Mouse (Mus musculus) cerebellum, postnatal 10 days (tissue): ENCODE data around the gene Prr14.
"Not testable (repeated sequence)": the region's sequence is repeated elsewhere in the genome, so short reads cannot be mapped to it uniquely, and the experiment has no call there.

Experiments used
- DNase-seq, 2 experiments: peaks; one replicate each; pipeline ENCODE4 v3.0.0; 2021; ENCODE audit warnings: mixed read lengths in 2 of 2

Prr14 gene

DNA sequence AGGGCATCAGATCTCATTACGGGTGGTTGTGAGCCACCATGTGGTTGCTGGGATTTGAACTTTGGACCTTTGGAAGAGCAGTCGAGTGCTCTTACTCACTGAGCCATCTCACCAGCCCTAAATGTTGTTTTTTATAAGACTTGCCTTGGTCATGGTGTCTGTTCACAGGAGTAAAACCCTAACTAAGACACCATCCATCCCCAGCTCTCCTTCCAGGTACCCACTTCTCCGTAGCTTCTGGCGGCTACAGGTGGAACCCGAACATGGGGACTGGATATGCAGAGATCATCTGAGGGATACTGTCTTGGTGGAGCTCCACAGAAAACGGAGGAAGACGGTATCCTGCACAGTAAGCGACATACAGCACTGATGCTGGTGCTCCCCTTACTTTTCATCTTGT, at the start of gene Prr14:
Prr14 (plus strand) TSS at position 301 of the 400 bp plus-strand sequence.
- DNase-seq, result not testable (repeated sequence)

DNA sequence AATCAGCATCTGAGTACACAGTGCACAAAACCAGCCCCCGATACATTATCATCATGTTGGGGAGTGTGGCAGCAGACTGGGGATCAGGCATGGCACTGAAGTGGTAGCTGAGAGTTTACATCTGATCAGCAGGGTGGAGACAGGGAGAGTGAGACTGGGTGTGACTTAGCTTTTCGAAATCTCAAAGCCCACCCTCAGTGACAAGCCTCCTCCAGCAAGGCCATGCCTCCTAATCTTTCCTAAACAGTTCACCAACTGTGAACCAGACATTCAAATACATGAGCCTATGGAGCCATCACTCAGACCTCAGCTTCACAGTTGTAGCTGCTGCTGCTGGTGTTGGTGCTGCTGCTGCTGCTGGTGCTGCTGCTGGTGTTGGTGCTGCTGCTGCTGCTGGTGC, 48.0 kb upstream of the Prr14 start:
- no peak for DNase-seq

DNA sequence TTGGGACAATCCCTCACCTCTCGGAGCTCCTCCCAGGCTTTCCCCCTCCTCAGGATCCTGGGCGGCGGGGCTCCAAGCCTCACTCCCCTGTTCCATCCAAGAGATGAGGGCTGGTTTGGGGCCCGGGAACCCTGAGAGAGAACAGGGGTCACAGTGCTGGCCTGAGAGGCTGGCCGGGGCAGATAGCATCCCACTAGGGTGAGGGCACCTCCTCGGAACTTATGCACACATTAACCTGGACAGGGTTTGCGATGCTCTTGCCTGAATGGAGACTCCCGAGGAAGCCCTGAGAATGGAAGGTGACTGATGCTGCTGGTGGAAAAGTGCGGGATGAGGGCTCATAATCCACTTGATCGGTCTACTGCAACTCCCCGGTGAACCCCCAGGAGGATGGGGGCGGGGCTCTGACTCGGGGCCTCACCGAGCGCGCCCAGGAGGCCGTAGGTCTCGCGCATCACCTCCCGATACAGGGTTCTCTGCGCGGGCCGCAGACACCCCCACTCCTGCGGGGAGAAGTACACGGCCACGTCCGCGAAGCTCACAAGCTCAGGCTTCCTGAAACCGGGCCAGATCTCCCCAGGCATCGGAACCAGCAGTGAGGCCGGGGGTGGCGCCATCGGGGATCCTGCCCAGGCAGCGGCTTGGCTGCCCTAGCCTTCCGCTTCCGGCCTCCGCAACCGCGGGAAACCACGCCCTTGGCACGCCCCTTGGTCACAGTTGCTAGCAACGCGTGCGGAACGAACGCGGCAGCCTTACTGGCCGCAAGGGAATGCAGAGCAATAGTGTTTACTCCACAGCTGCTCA, 37.8 kb upstream of the Prr14 start, which contains the start of gene Zfp688:
Zfp688 (minus strand) TSS at position 681 of the 804 bp plus-strand sequence.
- DNase-seq, result peak; percentile 96 to 97

DNA sequence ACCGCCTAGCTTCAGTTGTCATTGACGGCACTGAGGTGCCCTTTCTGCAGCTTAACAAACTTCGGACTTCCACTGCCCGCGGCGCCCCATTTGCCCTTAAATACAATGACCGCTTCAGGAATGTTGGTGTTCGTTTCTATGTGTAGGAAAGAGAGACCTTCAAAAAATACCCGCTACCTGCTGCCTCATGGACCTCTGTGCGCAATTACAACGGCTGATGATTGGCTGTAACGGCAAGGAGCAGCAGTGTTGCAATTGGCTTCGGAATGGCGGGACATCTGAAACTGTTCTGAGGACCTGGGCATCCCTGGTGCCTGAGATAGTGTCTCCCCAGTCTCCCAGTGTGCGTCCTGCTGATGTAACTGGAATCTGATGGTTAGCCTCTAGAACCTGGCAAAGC, 37.2 kb upstream of the Prr14 start:
- peak; percentile 57 to 58 for DNase-seq

DNA sequence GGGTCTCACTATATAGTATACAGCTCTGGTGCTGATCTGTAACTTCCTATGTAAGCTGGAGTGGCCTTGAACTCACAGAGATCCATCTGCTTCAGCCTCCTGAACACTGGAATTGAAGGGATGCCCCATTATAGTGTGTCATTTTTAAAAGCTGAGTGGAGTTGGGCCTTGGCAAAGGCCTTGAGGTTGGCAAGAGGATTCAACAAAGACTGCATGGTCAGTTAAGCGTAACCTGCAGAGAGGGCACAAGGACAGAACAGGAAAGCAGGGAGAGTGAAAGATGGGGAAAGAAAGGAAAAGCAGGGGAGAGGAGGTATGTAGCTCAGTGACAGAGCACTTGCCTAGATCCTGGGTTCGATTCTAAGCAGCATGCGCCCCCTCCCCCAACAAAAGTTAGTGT, 34.1 kb upstream of the Prr14 start:
- DNase-seq, result no peak

DNA sequence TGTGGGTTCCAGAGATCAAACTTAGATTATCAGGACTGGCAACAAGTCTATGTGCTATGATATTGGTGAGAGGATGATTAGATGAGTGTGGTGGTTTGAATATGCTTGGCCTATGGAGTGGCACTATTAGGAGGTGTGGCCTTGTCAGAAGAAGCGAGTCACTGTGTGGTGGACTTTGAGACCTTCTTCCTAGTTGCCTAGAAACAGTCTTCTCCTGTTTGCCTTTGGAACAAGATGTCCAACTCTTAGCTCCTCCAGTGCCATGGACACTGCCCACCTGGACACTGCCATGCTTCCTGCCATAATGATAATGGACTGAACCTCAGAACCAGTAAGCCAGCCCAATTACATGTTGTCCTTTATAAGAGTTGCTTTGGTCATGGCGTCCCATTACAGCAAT, 33.5 kb upstream of the Prr14 start:
- DNase-seq, result no peak

DNA sequence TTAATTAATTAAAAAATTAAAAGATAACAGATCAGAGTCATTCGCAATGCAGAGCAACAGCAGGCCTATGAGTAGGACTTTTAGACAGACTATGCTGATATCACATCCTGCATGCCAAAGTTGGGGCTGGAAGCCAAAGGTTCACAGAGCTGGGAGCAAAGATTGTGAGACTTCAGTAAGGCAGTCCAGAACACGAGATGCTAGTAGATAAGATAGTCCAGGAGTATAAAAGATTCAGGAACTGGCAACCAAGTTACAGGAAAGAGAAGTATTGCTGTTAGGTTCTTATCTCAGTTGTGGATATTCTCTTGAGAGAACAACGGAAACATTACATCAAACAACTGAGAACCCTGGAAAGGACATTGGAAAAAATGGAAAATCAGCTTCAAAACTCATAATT, 33.1 kb upstream of the Prr14 start:
- DNase-seq, result no peak

DNA sequence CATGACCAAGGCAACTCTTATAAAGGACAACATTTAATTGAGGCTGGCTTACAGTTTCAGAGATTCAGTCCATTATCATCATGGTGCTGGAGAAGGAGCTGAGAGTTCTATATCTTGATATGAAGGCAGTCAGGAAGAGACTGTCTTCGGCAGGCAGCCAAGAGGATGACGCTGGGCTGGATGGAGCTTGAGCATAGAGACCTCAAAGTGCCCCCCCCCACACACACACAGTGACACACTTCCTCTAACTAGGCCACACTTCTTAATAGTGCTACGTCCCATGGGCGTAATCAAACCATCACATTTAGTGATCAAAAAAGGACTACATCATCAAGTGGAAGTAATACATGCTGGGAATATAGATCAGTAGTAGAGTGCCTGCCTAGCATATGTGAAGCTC, 24.2 kb upstream of the Prr14 start:
- DNase-seq, result no peak

DNA sequence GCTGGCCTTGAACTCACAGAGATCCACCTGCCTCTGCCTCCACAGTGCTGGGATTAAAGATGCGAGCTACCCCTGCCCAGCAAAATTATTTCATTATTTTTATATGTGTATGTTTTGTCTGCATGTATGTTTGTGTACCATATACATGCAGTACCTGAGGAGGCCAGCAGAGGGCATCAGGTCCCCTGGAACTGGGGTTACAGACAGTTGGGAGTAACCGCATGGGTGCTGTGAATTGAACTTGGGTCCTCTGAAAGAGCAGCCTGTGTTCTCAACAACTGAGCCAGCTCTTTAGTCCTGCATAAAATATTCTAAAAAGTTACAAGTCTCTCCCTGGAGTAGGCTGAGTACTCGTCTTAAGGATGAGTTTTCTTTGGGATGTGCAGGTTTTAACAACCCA, 21.7 kb upstream of the Prr14 start:
- peak in 1 of 2 experiments; percentile 41 for DNase-seq

DNA sequence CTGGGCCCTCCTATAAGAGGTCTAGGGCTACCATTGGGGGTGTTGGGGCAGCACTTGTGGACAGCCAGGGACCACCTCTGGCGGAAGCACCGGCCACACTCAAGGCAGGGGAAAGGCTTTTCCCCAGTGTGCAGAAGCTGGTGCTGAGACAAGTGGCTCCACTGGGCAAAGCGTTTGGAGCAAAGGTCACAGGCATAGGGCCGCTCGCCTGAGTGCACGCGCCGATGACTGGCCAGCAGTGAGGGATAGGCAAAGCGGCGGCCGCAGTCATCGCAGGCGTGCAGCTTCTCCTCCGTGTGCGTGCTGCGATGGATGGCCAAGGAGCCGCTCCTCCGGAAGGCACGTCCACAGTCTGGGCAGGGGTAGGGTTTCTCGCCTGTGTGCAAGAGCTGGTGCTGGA, 15.4 kb upstream of the Prr14 start:
- DNase-seq, result no peak

DNA sequence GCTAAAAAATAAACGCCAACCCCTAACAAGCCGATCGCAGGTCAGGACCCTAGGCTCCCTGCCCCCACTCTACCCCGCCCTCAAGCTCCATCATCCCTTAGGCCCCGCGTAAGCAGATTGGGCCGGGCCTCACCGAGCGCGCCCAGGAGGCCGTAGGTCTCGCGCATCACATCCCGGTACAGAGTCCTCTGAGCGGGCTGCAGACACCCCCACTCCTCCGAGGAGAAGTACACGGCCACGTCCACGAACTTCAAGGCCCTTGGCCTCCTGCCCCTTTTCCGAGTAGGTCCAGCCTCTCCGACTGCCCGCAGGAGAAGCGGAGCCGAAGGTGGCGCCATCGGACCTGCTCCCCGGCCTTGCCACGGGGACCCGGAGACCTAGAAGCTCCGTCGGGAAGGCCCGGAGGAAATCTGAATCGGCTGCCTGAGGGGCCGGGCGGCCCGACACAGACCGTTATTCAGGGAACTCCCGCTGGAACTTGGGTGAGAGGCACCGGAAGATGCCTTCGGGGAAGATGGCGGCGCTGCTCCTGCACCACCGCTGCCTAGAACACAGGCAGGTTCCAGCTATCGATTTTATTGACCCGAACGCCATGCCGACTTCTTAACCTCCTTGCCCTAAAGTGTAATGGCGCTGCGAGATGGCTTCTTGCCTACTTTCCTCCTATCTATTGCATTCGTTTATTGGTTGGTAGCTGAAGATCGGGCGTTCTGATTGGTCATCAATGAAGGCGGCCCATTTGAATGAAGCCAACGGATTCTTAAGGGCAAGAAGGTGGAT, 10.7 kb upstream of the Prr14 start, which contains the start of gene Zfp689:
Zfp689 (minus strand) TSS at position 638 of the 780 bp plus-strand sequence.
- peak; percentile 96 to 97 for DNase-seq

DNA sequence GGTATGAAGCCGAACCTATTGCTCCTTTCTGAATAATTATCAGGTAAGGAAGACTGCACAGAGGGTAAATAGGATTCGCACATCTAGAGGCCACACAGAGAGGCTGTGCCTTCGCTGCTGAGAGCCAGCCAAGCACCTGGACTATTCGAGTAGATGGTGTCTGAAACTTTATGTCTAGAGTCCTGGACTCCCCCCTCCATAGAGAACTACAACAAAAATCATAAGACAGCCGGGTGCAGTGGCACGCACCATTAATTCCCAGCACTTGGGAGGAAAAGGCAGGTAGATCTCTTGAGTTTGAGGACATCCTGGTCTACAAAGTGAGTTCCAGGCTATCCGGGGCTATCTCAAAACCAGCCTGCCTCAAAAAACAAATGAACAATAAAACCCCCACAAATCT, 9.4 kb upstream of the Prr14 start:
- DNase-seq, result no peak

DNA sequence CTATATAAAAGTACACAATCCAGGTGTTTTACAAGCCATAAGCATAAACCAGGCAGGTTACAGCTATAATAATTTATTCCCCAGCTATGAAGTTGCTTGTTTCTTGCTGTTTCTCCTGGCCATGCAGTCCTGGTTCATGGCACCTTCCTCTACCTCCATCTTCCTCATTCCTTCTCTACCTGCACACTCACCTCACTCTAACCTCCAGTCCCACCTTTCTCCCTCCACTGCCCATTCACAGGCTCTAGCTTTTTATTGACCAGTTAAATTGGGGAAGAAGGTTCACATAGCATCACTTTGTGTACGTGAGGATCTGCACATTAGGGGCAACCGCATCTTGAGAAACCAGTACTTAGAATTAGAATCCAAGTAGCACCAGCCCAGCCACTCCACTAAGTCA, 6.4 kb upstream of the Prr14 start:
- no peak for DNase-seq

DNA sequence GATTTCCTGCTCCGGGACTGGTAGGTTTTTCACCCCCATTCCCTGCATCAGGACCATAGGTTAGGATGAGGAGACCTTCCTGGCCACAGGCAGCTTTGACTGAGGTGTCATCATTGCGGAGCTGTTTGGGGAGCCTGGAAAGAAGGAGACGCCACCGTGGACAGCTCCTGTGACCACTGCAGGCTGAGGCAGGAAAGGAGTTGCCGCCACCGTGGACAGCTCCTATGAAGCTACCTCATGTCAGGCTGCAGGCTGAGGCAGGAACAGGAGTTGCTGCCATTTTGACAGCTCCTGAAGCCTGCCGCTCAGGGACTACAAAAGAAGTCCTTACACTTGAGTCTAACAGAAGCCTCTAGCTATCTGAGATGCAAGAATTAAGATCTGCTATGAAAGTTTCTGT, 4.5 kb upstream of the Prr14 start:
- DNase-seq, result no peak

DNA sequence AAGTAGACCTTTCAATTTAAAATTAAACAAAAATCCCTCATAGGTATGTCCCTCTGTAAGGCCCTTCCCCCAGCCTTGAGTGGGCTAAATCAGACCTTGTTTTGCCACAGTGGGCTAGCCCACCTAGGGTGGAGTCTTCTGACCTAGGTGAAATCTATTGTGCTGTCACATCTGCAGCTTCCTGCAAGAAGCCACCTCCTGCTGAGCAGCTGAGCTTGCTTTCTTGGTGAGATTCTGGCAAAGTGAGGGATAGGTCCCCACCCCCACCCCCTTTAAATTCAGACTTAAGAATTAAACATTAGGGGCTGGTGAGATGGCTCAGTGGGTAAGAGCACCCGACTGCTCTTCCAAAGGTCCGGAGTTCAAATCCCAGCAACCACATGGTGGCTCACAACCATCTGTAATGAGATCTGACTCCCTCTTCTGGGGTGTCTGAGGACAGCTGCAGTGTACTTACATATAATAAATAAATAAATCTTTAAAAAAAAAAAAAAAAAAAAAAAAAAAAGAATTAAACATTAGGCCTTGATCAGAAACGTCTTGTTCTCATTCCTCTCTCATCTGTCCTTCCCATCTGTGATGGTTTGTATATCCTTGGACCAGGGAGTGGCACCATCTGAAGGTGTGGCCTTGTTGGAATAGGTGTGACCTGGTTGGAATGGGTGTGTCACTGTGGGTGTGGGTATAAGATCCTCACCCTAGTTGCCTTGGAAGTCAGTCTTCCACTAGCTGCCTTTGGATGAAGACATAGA, 864 bp upstream of the Prr14 start:
- not testable (repeated sequence) for DNase-seq

DNA sequence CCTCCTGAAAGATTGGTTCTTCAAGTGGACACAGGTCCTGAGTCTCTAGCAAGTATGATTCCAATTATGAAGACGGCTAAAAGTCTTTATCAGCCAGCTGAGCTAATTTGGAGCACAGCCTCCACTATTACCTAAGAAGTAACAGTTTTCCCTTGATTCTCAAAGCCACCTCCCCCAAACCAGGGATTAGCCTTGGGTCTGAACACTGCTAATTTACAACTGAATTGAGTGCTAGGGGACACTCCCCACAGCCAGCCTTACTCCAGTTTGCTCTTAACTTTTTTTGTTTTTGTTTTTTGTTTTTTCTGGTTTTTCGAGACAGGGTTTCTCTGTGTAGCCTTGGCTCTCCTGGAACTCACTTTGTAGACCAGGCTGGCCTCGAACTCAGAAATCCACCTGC, 5.8 kb downstream of the Prr14 start:
- no peak for DNase-seq

DNA sequence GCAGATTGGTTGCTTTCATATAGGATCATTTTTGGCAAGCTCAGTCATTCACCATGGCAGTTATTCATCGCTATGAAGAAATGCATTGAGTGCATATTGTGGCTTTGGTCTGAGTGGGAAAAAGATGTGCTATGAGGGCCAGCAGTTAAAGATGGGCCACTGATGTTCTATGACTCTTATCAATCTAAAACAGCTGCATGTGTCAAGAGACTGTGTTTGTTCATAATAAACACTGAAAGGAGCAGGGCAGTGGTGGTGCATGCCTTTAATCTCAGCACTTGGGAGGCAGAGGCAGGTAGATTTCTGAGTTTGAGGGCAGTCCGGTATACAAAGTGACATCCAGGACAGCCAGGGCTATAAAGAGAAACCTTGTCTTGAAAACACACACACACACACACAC, 6.3 kb downstream of the Prr14 start:
- not testable (repeated sequence) for DNase-seq

DNA sequence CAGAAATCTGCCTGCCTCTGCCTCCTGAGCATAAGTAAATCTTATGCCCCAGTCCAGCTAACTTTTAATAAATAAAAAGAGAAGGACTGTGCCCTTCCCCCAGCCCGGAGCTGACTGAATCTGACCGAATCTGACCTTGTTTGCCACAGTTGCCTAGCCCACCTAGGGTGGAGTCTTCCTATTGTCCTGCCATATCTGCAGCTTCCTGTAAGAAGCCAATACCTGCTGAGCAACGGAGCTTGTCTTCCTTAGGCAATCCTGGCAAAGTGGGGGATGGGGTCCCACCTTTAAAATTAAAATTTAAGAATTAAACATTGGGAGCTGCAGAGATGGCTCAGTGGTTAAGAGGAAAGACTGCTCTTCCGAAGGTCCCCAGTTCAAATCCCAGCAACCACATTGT, 7.2 kb downstream of the Prr14 start:
- no peak for DNase-seq

DNA sequence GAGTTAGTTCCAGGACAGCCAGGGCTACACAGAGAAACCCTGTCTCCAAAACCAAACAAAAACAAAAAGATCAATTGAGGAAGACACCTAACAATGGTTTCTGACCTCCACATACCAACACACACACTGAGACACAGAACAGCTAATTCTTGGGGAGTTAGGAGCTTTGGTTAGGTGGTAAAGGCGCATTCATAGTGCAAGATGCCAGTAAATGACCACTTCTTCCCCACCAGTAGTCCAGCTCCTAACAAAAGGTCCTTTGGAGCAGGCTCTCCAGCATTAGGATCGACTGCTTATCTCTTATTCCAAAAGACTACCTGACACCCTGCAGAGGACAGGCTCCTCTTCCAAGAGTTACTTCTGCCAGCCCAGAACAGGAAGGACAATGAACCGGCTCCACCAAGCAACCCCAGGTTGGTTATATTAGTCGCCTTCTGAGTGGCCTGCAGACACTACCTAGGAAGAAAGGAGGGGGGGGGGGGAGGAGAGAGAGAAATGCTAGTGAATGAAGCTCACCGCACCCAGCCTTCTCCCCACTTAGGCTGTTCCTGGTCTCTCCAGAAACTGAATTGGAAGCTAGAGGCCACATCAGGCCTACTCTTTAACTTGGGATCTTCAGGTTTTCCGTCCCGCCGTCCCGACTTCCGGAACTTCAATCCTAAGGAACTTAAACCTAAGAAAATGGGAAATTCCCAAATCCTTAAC, 10.8 kb downstream of the Prr14 start:
- DNase-seq, result peak; percentile 48 to 66

DNA sequence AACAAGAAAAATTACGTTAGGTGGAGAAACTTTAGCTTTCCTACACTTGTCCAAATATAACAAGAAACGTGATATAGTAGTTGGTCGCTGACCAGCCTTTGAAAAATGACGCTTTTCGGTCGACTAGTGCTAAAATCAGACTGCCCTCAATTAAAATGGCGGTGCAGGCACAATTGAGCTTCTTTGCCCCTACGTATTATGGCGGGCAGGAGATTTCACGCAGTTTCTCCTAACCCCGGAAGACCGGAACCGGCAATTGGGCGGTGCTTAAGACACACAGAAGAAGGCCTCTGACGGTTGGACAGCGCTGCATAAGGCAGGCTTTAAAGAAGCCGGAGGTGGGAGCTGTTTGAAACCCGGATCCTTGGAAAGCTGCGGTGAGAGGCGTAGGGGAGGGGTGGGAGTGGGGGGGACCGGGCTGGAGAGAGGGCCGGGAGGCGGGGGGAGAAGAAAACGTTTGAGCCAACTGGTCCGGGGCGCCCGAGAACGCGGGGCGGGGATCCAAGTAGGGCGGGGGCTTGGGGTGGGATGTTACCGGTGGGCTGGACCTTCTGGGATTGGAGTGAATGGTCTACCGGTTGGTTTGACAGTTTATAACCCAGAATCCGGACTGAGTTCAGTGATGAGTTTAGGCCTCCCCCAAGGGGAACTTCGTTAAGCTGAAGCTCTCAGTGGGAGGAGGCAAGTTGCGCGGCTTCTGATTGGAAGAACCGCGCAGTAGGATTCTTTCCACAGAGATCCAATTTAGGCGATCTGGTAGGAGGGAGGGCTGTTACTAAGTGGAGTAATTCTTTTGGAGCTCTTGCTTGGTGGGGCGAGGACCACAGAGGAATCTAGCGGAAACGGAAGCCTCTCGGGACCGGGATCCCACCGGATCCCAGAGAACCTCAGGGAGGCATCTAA, 11.6 kb downstream of the Prr14 start:
- peak; percentile 96 to 97 for DNase-seq

DNA sequence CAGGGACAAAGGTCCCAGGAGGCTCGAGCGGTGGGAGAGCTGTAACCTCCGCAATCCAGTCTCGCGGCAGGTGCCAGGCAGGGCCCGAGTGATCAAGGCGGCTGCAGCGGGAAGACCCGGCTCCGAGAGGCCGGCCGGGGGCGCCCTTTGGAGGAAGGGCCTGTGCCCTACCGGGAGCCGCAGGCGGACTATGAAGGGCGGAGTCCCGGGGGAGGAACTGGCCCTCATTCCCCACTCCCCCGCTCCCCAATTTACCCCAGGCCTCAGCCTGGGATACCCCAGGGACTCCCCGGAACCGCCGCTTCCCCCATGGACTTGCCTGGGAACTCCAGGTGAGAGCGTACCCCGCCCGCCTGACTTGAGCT, 12.2 kb downstream of the Prr14 start:
- DNase-seq, result peak; percentile 75 to 79

DNA sequence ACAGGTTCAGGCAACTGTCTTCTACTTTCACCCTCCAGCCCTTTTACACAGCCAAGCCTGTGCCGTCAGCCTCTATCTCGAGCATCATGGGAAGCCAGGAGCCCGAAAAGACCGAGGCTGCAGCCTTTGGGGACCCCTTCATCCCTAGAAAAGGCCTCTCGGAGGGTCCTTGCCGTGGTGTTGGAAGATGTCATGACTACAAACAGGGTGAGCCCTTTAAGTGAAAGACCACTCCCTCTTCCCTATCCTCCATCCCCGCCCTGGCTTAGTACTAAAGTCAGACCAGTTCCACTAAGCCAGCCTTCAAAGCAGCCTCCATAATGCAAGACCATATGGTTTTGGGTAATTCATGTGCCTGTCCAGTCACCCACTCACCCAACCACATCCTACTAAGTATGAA, 12.6 kb downstream of the Prr14 start:
- peak; percentile 37 to 60 for DNase-seq
